Mouse (Mus musculus) activated CD4-positive, CD25-positive, alpha-beta regulatory T cell (primary cell): ENCODE measurements around the gene Ndufaf3. TPM values are rescaled to one million over a fixed set of nuclear protein-coding genes. Genes with fewer than 3 reads are reported as not detected.

Experiments used
- polyA plus RNA-seq, 2 experiments: library from polyadenylated mRNA; unstranded; fragments of 100-300 nt; shearing (Covaris generic); gene quantifications; one replicate each; pipeline ENCODE4 v1.2.1; 2017

The Ndufaf3 gene
- polyA plus RNA-seq, result 10 to 100 TPM; 56.3 to 86.8 TPM

DNA sequence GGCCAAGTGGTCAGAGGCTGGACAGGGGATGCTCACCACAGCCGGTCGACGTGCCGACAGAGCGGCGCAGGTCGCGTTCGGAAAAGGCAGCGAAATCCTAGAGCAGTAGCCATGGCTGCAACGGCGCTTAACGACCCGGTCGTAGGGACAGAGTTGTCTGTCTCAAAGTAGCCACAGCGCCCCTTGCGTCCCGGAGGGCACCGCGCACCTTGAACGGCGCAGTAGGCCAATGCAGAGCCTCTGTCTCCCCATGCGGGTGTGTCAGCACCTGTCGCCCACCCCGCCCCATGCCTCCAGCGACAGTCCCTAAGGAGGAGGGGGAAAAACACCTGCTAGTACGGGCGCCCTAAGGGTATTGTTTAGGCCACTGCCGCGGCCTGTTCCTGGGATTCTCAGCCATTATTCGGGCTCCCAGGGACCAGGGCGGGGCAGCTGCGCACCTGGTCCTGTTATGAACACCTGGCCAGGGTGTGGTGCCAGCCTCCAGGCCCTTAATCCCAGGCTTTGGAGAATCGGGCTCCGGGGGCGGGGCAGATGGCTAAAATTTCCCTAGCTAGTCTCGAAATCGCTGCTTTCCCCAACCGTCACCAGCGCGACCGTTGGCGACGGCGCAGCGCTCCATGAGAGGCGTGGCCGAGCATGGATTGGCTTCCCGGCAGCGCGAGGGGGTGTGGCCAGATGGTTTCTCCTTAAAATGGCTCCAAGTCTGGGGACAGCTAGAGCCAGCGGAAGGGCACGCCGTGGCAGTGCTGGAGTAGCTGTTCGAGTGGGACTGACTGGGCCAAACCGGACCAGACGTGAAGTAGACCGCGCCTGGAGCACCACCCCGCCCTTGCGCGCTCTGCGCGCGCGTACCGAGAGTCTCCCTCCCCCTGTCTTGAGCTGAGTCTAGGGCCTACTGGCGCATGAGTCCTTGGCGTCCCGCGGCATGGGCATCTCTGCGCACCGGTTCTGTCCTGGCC, at the start of gene Ndufaf3:
Gene Ndufaf3, minus strand, starts transcription at position 620 of the 962 bp plus-strand sequence.

DNA sequence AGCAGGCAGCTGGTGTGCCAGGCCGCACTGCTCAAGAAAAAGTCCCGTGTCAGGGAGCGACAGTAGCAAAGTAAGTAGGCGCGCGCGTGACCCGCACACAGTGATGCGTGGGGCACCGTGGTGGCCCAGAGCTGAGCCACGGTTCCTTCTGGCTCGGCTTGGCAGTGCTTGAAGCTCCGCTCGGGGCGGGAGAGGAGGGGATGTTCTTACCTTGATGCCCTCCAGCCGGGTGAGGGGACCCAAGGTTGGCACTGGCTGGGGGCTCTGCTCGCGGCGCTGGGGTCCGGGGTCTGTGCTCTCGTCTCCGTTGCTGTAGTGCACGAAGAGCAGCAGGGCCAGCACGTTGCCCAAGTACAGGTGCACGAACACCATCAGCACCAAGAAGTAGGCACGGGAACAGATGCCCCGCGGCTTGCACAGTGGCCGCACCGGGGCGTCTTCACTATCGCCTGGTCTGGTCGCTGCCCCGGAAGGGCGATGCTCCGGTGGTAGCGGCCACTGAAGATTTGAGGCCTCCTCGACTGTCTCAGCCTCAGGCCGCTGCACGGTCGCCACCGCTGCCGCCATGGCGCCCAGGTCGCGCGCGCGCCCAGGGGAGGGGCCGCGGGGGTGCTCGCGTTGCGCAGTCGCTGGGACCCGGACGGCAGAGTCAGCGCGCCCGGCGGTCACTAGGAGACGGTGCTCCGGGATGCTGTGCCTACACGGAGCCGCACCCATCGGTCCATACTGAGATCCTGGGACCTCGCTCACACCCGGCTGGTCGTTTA, 29.9 kb upstream of the Ndufaf3 start, which contains the start of gene P4htm:
Gene P4htm, minus strand, starts transcription at position 670 of the 767 bp plus-strand sequence.

DNA sequence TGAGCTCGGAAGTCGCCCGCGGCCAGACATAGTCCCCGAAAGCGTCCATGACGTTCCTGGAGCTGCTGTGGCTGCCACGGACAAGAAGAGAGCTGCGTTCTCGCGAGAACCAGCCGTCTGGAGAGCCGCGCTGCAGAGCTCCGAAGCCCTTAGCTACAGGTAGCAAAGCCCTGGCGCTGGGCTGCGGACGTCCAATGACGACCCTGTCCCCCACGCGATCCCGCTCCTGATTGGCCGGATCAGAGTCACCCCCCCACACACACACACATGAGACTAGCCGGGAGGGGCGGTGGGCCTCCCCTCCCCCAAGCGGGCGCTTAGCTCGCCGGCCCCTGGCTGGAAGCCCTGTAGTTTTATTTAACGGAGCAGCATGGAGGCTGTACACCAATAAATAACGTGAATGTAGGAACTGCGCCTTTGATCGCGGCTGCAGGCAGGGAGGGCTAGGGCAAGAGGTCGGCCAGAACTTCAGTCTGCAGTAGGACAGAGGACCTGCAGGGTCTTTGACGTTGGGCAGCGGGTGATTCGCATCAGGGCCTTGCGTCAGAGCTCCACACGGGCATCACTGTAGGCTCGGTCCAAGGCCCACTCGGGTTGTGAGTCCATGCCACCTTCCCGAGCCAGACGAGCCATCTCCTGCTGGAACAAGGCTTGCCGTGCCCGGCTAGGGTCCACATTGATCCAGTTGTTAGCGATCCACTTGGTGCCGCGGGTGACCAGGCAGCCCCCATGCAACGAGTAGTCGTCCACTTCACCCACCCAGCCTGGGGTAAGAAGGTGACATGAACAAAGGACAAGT, 11.5 kb upstream of the Ndufaf3 start, which contains the start of gene Wdr6:
Gene Wdr6, minus strand, starts transcription at position 195 of the 799 bp plus-strand sequence.

DNA sequence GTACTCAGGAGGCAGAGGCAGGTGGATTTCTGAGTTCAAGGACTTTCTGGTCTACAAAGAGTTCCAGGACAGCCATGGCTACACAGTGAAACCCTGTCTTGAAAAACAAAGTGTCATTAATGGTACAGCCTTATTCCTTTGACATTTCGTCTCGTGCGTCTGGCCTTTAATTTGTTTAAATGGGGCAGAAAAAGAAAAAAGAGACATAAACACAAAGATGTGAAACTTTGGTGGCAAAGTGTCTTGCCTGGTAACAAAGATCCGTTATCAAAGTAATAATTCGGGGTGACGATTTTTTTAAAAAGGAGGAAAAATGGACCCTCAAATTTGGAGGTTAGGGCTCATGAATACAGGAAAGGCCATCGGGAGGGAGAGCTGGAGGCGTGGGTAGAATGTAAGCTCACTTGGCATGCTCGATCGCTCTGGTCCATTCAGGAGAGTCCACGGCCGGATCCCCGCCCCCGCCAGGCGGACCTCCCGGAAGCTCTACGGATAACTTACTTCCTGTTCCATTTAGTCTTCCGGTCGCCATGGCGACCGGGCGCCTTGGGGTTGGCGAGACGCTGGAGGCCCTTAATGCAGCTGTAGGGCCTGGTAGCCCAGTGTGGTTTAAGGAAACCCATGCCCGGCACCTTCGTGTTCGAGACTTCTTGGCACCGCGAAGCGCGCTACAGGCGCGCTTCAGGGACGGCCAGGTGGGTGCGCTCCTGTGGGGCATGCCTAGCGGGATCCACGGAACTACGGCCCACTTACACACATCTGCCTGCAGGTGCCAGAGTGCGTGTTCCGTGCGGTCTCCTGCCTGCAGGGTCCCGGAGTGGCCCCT, 2.4 kb upstream of the Ndufaf3 start, which contains the start of gene Dalrd3:
Gene Dalrd3, plus strand, starts transcription at position 506 of the 826 bp plus-strand sequence.

DNA sequence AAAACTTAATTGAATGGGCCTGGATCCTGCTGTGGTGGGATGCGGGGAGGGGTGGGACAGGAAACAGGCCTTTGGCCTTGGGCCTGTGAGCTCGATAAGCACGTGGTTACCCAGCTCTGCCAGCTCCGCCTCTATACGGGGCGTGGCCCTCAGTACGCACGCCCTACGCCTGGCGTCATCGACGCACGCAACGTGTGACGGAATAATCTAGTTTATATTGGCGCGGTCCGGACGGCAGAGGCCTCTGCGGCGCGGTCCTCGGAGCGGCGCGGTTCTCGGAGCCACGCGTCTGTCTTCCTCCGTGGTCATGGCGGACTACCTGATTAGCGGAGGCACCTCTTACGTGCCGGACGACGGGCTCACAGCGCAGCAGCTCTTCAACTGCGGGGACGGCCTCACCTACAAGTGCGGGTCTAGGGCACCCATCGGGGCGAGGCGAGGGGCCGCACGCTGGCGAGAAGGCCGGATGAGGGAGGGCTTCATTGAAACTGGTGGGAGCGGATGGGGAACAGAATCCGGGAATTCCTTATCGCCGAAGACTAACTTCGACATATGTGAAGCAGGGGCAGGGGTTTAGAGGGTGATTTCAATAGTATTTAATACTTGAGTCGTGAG, 6.9 kb downstream of the Ndufaf3 start, which contains the start of gene Impdh2:
Gene Impdh2, plus strand, starts transcription at position 60 of the 615 bp plus-strand sequence.

DNA sequence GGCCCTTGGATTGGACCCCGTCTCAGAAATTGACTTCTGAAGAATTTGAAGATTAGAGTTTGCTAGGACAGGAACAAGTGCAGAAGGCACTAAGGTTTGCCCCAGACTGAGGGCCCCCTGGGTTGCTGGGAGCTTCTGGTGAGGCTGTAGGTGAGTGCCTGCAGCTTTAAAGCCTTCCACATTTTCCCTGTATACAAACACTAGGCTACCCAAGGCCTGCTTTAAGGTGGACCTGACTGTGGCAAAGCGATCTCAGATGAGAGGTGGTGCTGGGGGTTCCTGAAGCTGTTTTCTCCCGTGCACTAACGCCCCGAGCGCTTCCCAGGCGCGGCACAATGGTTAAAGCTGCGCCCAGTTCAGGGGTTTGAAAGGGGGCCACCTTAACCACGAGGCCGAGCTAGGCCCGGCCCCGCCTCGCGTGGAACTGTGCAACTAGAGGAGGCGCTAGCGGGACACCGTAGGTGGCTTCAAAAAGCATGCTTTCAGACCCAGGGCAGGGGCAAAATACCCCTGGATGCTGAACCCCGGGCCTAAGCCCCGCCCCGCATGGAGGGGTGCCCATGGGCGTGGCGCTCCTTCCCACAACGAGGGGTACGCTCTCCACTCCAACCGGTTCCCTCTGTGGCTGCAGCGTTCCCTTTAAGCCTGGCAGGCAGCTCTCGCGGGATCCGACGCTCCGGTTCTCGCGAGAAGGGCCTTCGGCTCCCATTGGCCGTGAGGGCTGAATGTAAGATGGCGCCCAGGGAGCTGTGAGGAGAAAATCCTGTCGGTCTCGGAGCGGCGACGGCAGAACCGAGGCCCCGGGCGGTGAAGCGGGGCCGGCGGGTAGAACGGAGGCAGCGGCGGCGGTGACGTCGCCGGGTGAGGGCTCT, 50.6 kb downstream of the Ndufaf3 start, which contains the start of gene Qrich1:
Gene Qrich1, plus strand, starts transcription at position 427 of the 872 bp plus-strand sequence.

Other genes starting within 250 kb of the Ndufaf3 start
- 100 to 1,000 TPM; 592 to 659 TPM for gene Gpx1, start 228.5 kb downstream of the Ndufaf3 start, polyA plus RNA-seq
- gene Usp4, start 219.6 kb downstream of the Ndufaf3 start, polyA plus RNA-seq, result 100 to 1,000 TPM; 119 to 134 TPM
- under 1 TPM; 0.59 to 0.82 TPM for gene 1700102P08Rik, start 174.6 kb downstream of the Ndufaf3 start, polyA plus RNA-seq
- under 1 TPM in 1 of 2 experiments, not detected in 1; 0.14 TPM for gene Ccdc36, start 138.9 kb downstream of the Ndufaf3 start, polyA plus RNA-seq
- not detected for gene BC048562, start 131.0 kb downstream of the Ndufaf3 start, polyA plus RNA-seq
- gene Ccdc71, start 106.9 kb downstream of the Ndufaf3 start, polyA plus RNA-seq, result 10 to 100 TPM; 35.6 to 46.5 TPM
- 1 to 10 TPM; 6.5 to 9.8 TPM for gene Klhdc8b, start 105.9 kb downstream of the Ndufaf3 start, polyA plus RNA-seq
- under 1 TPM; 0.12 to 0.41 TPM for gene Lamb2, start 87.7 kb downstream of the Ndufaf3 start, polyA plus RNA-seq
- gene Usp19, start 76.8 kb downstream of the Ndufaf3 start, polyA plus RNA-seq, result 100 to 1,000 TPM in 1 of 2 experiments, 10 to 100 TPM in 1; 63.7 to 115 TPM
- 100 to 1,000 TPM; 105 to 107 TPM for gene Qars, start 59.7 kb downstream of the Ndufaf3 start, polyA plus RNA-seq
- 100 to 1,000 TPM; 142 TPM for gene Qrich1, start 50.6 kb downstream of the Ndufaf3 start, polyA plus RNA-seq
- 100 to 1,000 TPM in 1 of 2 experiments, 10 to 100 TPM in 1; 75.1 to 125 TPM for gene Impdh2, start 7.1 kb downstream of the Ndufaf3 start, polyA plus RNA-seq
- gene Dalrd3, start 2.5 kb upstream of the Ndufaf3 start, polyA plus RNA-seq, result 10 to 100 TPM; 71.9 to 82.4 TPM
- gene Wdr6, start 11.3 kb upstream of the Ndufaf3 start, polyA plus RNA-seq, result 10 to 100 TPM; 38.1 to 65.1 TPM
- gene P4htm, start 30.2 kb upstream of the Ndufaf3 start, polyA plus RNA-seq, result 10 to 100 TPM in 1 of 2 experiments, 1 to 10 TPM in 1; 8.7 to 11.6 TPM
- 10 to 100 TPM; 70.9 to 80.2 TPM for gene Arih2, start 82.0 kb upstream of the Ndufaf3 start, polyA plus RNA-seq
- 10 to 100 TPM; 76.3 to 95.7 TPM for gene Slc25a20, start 94.7 kb upstream of the Ndufaf3 start, polyA plus RNA-seq
- 10 to 100 TPM in 1 of 2 experiments, 1 to 10 TPM in 1; 9.3 to 17.8 TPM for gene Prkar2a, start 121.9 kb upstream of the Ndufaf3 start, polyA plus RNA-seq
- gene Ip6k2, start 216.4 kb upstream of the Ndufaf3 start, polyA plus RNA-seq, result 10 to 100 TPM; 11.2 to 15.5 TPM
- 10 to 100 TPM in 1 of 2 experiments, 1 to 10 TPM in 1; 9.8 to 10.3 TPM for gene Nckipsd, start 240.9 kb upstream of the Ndufaf3 start, polyA plus RNA-seq